In genomic region chr19:37207303-37208175, GRCm38 (mm10) we compare ENCODE assay signal across 8 mouse cellular contexts. TPM values are rescaled to one million over a fixed set of nuclear protein-coding genes. Genes with fewer than 3 reads are reported as not detected.
DNase-seq lines count a peak whose midpoint lies in the region; ATAC-seq and TF ChIP-seq lines count a peak whose summit lies in the region.

March5 (plus strand) TSS chr19:37207543.

- H3K79me2 ChIP-seq in CH12.LX (replicated peaks; ENCODE audit: control insufficient read depth, extremely low read depth, insufficient read depth, poor library complexity, severe bottlenecking) = peaks cover 48% of the 10 kb centered on the region

- no peaks in the 10 kb centered on the region for H3K9me3 ChIP-seq in CH12.LX (replicated peaks; ENCODE audit: low read length)
- no peaks in the 10 kb centered on the region for H3K9me3 ChIP-seq in forebrain, embryonic 11.5 days (ENCODE audit: control insufficient read depth, low read length)
- H3K9me3 ChIP-seq in heart, embryonic 15.5 days (replicated peaks) = no peaks in the 10 kb centered on the region
- no peaks in the 10 kb centered on the region for H3K9me3 ChIP-seq in liver, embryonic 13.5 days (replicated peaks)
- H3K9me3 ChIP-seq in stomach, embryonic 15.5 days = no peaks in the 10 kb centered on the region

- no peak; the same call in none of the 2 replicates for TF ChIP-seq RAD21 in CH12.LX (IDR thresholded peaks at IDR 0.05; ENCODE audit: low read depth, low read length)

- H3K27ac ChIP-seq in CH12.LX (ENCODE audit: insufficient read depth, low read depth) = peak within 1 kb of the TSS; percentile 87
- peak within 1 kb of the TSS; percentile 64 for H3K27ac ChIP-seq in forebrain, embryonic 11.5 days (ENCODE audit: low read depth, low read length)
- H3K27ac ChIP-seq in heart, embryonic 15.5 days = peak within 1 kb of the TSS; percentile 91
- peak within 1 kb of the TSS; percentile 98 for H3K27ac ChIP-seq in liver, embryonic 13.5 days
- H3K27ac ChIP-seq in stomach, embryonic 15.5 days = peak within 1 kb of the TSS; percentile 90

- dilution Hi-C loops in CH12.LX (cut with MboI; ENCODE audit: extremely low pct_ligation_motif_present, extremely low pct_unique_long_range_greater_than_20kb, low sequenced_read_pairs) = no loop called here

- in situ Hi-C loops in CH12.LX (cut with MboI; ENCODE audit: low pct_ligation_motif_present, low pct_unique_long_range_greater_than_20kb, low sequenced_read_pairs) = no loop called here

- TF ChIP-seq POLR2A in CH12.LX (IDR thresholded peaks at IDR 0.05; ENCODE audit: low read depth, low read length) = peak; percentile 74

- no peak for TF ChIP-seq EP300 in CH12.LX (IDR thresholded peaks at IDR 0.05; ENCODE audit: low read length)

- peak within 1 kb of the TSS; percentile 89 for H3K4me2 ChIP-seq in CH12.LX (ENCODE audit: insufficient read depth, low read depth, poor library complexity, severe bottlenecking)
- H3K4me2 ChIP-seq in forebrain, embryonic 11.5 days (ENCODE audit: low read depth, low read length, severe bottlenecking) = peak within 1 kb of the TSS; percentile 93
- H3K4me2 ChIP-seq in heart, embryonic 15.5 days = peak within 1 kb of the TSS; percentile 91
- peak within 1 kb of the TSS; percentile 83 for H3K4me2 ChIP-seq in liver, embryonic 13.5 days
- peak within 1 kb of the TSS; percentile 96 for H3K4me2 ChIP-seq in stomach, embryonic 15.5 days

- H3K27me3 ChIP-seq in CH12.LX (replicated peaks) = peaks cover 12% of the 10 kb centered on the region
- 0 out of 2 replicates have a peak, but pooled peaks cover 3% of the 10 kb centered on the region for H3K27me3 ChIP-seq in forebrain, embryonic 11.5 days (ENCODE audit: control insufficient read depth, insufficient read depth, low read length)
- H3K27me3 ChIP-seq in heart, embryonic 15.5 days = no peaks in the 10 kb centered on the region
- H3K27me3 ChIP-seq in liver, embryonic 13.5 days = no peaks in the 10 kb centered on the region
- no peaks in the 10 kb centered on the region for H3K27me3 ChIP-seq in stomach, embryonic 15.5 days (replicated peaks)

- peaks cover 13 to 25% of the 10 kb centered on the region in 2 experiments for H3K36me3 ChIP-seq in CH12.LX (replicated peaks in 1 of 2; ENCODE audit: control insufficient read depth in 1 of 2, insufficient read depth in 1 of 2, low read length in 1 of 2)
- H3K36me3 ChIP-seq in forebrain, embryonic 11.5 days (ENCODE audit: control insufficient read depth, insufficient read depth, low read length) = peaks cover 6% of the 10 kb centered on the region; the same call in 1 of the 2 replicates
- peaks cover 21% of the 10 kb centered on the region for H3K36me3 ChIP-seq in heart, embryonic 15.5 days
- peaks cover 26% of the 10 kb centered on the region for H3K36me3 ChIP-seq in liver, embryonic 13.5 days
- peaks cover 8% of the 10 kb centered on the region; the same call in 1 of the 2 replicates for H3K36me3 ChIP-seq in stomach, embryonic 15.5 days

- H3K4me3 ChIP-seq in CH12.LX (replicated peaks in 1 of 3; ENCODE audit: low read depth in 2 of 3, low read length in 2 of 3, poor library complexity in 1 of 3) = peak within 1 kb of the TSS; percentile 49 to 96 (median 90)
- H3K4me3 ChIP-seq in forebrain, embryonic 11.5 days (ENCODE audit: low read depth, low read length) = peak within 1 kb of the TSS; percentile 99
- peak within 1 kb of the TSS; percentile 94 for H3K4me3 ChIP-seq in heart, embryonic 15.5 days
- peak within 1 kb of the TSS; percentile 98 for H3K4me3 ChIP-seq in liver, embryonic 13.5 days (replicated peaks)
- peak within 1 kb of the TSS; percentile 92 for H3K4me3 ChIP-seq in stomach, embryonic 15.5 days (replicated peaks)

- peak; percentile 68 for DNase-seq in CH12.LX (ENCODE audit: extremely low read depth)
- peak; percentile 41 for DNase-seq in c-Kit-positive CD71-negative TER-119-negative erythroid progenitor cells, embryonic 14.5 days (ENCODE audit: low read depth)
- DNase-seq in forebrain, embryonic 11.5 days (ENCODE audit: low spot score) = peak; percentile 94
- DNase-seq in kidney, postnatal 25 days = peak; percentile 90 to 97
- peak; percentile 81 for DNase-seq in liver, embryonic 13.5 days
- peak; percentile 91 for DNase-seq in neural tube, embryonic 10.5 days (ENCODE audit: extremely low spot score, low spot score)

- under 1% methylated on average over 89 of the region's 94 CpGs for WGBS in forebrain, embryonic 11.5 days
- under 1% methylated on average over 93 of the region's 94 CpGs for WGBS in heart, embryonic 15.5 days
- under 1% methylated on average over 80 of the region's 94 CpGs for WGBS in liver, embryonic 13.5 days (ENCODE audit: insufficient replicate concordance)
- WGBS in stomach, embryonic 15.5 days = under 1% methylated on average over 90 of the region's 94 CpGs

- peak; percentile 99 for ATAC-seq in forebrain, embryonic 11.5 days (replicated peaks; ENCODE audit: low FRiP score)
- peak; percentile 96 for ATAC-seq in heart, embryonic 15.5 days (replicated peaks; ENCODE audit: insufficient number of reproducible peaks, insufficient read depth, low FRiP score, low read depth)
- ATAC-seq in liver, embryonic 13.5 days (ENCODE audit: low read depth) = peak; percentile 92
- ATAC-seq in stomach, embryonic 15.5 days (ENCODE audit: insufficient read depth, low FRiP score, low read depth) = peak; percentile 96

- peak in 1 of 2 experiments; percentile 39; a peak in 2 of 4 replicates for TF ChIP-seq CTCF in CH12.LX (conservative IDR thresholded peaks at IDR 0.05 in 1 of 2, IDR thresholded peaks at IDR 0.05 in 1 of 2; ENCODE audit: low read depth in 2 of 2, low read length in 2 of 2)

- H3K9ac ChIP-seq in CH12.LX (ENCODE audit: insufficient read depth, low read depth) = peak within 1 kb of the TSS; percentile 96
- peak within 1 kb of the TSS; percentile 99 for H3K9ac ChIP-seq in forebrain, embryonic 11.5 days (ENCODE audit: low read length)
- peak within 1 kb of the TSS; percentile 97 for H3K9ac ChIP-seq in heart, embryonic 15.5 days
- H3K9ac ChIP-seq in liver, embryonic 13.5 days = peak within 1 kb of the TSS; percentile 100
- peak within 1 kb of the TSS; percentile 94 for H3K9ac ChIP-seq in stomach, embryonic 15.5 days

- peaks cover 0 to 15% of the 10 kb centered on the region in 2 experiments; a peak in 3 of 4 replicates for H3K4me1 ChIP-seq in CH12.LX (ENCODE audit: control insufficient read depth in 1 of 2, insufficient read depth in 2 of 2)
- H3K4me1 ChIP-seq in forebrain, embryonic 11.5 days (replicated peaks; ENCODE audit: control insufficient read depth, insufficient read depth, low read length) = peaks cover 7% of the 10 kb centered on the region
- peaks cover 20% of the 10 kb centered on the region for H3K4me1 ChIP-seq in heart, embryonic 15.5 days (replicated peaks)
- peaks cover 69% of the 10 kb centered on the region for H3K4me1 ChIP-seq in liver, embryonic 13.5 days (replicated peaks)
- peaks cover 15% of the 10 kb centered on the region; the same call in 1 of the 2 replicates for H3K4me1 ChIP-seq in stomach, embryonic 15.5 days

TF ChIP-seq in CH12.LX, 34 proteins besides CTCF, POLR2A, EP300 and RAD21 (continues in another document):
- TF ChIP-seq SMC3 (IDR thresholded peaks at IDR 0.05; ENCODE audit: low read depth, low read length) (no peak; the same call in 1 of the 2 replicates), IRF4 (IDR thresholded peaks at IDR 0.05; ENCODE audit: low read depth, low read length) (no peak), NELFE (IDR thresholded peaks at IDR 0.05; ENCODE audit: low read depth, low read length) (peak; percentile 65), MEF2A (IDR thresholded peaks at IDR 0.05; ENCODE audit: borderline replicate concordance, low read depth, low read length) (peak; percentile 62; the same call in 1 of the 2 replicates), RCOR1 (conservative IDR thresholded peaks at IDR 0.05; ENCODE audit: low read depth, low read length) (no peak), MXI1 (IDR thresholded peaks at IDR 0.05; ENCODE audit: low read depth, low read length) (peak; percentile 48), TBP (conservative IDR thresholded peaks at IDR 0.05; ENCODE audit: low read depth, low read length) (no peak), MAZ (IDR thresholded peaks at IDR 0.05; ENCODE audit: low read depth, low read length) (no peak; the same call in 1 of the 2 replicates), E2F4 (IDR thresholded peaks at IDR 0.05; ENCODE audit: insufficient replicate concordance, low read depth, low read length) (no peak), UBTF (IDR thresholded peaks at IDR 0.05; ENCODE audit: low read depth, low read length) (peak; percentile 95), ELF1 (IDR thresholded peaks at IDR 0.05; ENCODE audit: low read depth, low read length) (peak; percentile 57), USF2 (conservative IDR thresholded peaks at IDR 0.05; ENCODE audit: low read depth, low read length) (no peak), JUND (conservative IDR thresholded peaks at IDR 0.05; ENCODE audit: low read depth, low read length) (no peak), CHD2 (IDR thresholded peaks at IDR 0.05; ENCODE audit: low read length) (no peak), NRF1 (IDR thresholded peaks at IDR 0.05; ENCODE audit: low read depth, low read length) (peak; percentile 82), MYC (IDR thresholded peaks at IDR 0.05; ENCODE audit: low read depth, low read length) (no peak), BHLHE40 (IDR thresholded peaks at IDR 0.05; ENCODE audit: low read depth, low read length) (no peak), ETS1 (conservative IDR thresholded peaks at IDR 0.05; ENCODE audit: low read depth, low read length) (no peak), JUN (IDR thresholded peaks at IDR 0.05; ENCODE audit: insufficient read depth, low read depth, low read length) (no peak), SIN3A (IDR thresholded peaks at IDR 0.05; ENCODE audit: low read length) (no peak; the same call in none of the 2 replicates), ZC3H11A (IDR thresholded peaks at IDR 0.05; ENCODE audit: low read depth, low read length) (no peak), PAX5 (IDR thresholded peaks at IDR 0.05; ENCODE audit: low read length) (no peak), ZKSCAN1 (IDR thresholded peaks at IDR 0.05; ENCODE audit: borderline replicate concordance, low read depth, low read length) (no peak), MAX (IDR thresholded peaks at IDR 0.05; ENCODE audit: low read length) (no peak; the same call in 1 of the 2 replicates), TCF12 (IDR thresholded peaks at IDR 0.05; ENCODE audit: low read depth, low read length) (peak; percentile 76)

RNA-seq across cellular contexts. Expression of gene March5, which starts in this region (rescaled TPM):
- total RNA-seq in CH12.LX (2012; rRNA removed) (111 and 137 TPM in 2 replicates), CH12.LX (2014; rRNA removed) (160 TPM in 2 replicates)
- polyA plus RNA-seq in CH12.LX (2012; ENCODE audit: insufficient read length, low read depth) = 118 and 130 TPM in 2 replicates
- 146 and 165 TPM in 2 replicates for polyA plus RNA-seq in forebrain, embryonic 11.5 days (2014; fragmentation: Nextera tagmentation; extraction: Ambion mirVana)
- polyA plus RNA-seq in heart, embryonic 15.5 days (2015; fragmentation: Nextera tagmentation; extraction: Ambion mirVana) = 78.3 and 81.8 TPM in 2 replicates
- 147 and 159 TPM in 2 replicates for polyA plus RNA-seq in liver, embryonic 13.5 days (2015; fragmentation: Nextera tagmentation; extraction: Ambion mirVana)
- 85.6 and 87.6 TPM in 2 replicates for polyA plus RNA-seq in stomach, embryonic 15.5 days (2015; fragmentation: Nextera tagmentation; extraction: Ambion mirVana)

Comparison
In these comparisons a context has a peak if more than half of its experiments do, and no peak if none do; other contexts are left out.
1. Peak in every context shown above with its lines: DNase-seq, ATAC-seq, H3K4me3 ChIP-seq and H3K27ac ChIP-seq.
2. DNase-seq: peak in every context shown above with its lines; median percentile 94 in forebrain, embryonic 11.5 days; 94 in kidney, postnatal 25 days; 91 in neural tube, embryonic 10.5 days; 81 in liver, embryonic 13.5 days; 68 in CH12.LX; 41 in c-Kit-positive CD71-negative TER-119-negative erythroid progenitor cells, embryonic 14.5 days.